20 mouse cellular contexts compared by ENCODE assay signal in the genomic region with DNA sequence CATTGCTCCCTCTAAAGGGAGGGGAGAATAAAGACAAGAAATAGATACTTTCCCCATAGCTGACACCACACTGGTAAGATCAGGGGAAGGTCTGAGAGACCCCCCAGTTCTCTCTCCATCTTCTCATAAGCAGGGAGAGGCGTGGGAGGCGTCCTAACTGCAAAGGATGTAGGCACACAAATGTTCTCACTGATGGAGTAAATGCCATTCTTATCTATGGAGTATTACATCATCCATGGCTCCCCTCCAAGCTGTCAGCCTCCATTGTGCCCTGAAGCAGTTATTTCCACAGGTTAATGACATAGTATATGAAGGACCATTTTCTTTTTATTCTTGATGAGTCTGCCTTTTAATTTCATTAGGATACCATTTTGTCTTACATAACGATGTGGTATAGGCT.
A peak's percentile ranks its signal among the peaks of the same experiment; 100 is the strongest.
DNase-seq lines count a peak whose midpoint lies in the region; ATAC-seq and TF ChIP-seq lines count a peak whose summit lies in the region.
"Had no signal": no experiment of that assay in that cellular context is flagged by ENCODE, and none has a peak within 500 bp of the region (broad histone marks: within the 10 kb centered on the region; RNA-seq: fewer than 3 reads in every experiment).

No protein-coding gene starts in this region.

- H3K9me3 ChIP-seq in heart, embryonic 10.5 days, result no peaks in the 10 kb centered on the region
- no peaks in the 10 kb centered on the region for H3K9me3 ChIP-seq in lung, embryonic 14.5 days (ENCODE audit: low read depth, low read length)
- H3K9me3 ChIP-seq: embryonic facial prominence, embryonic 12.5 days; limb, embryonic 13.5 days; neural tube, embryonic 12.5 days had no signal

- no peak overlapping the region for H3K27ac ChIP-seq in heart, embryonic 10.5 days
- peak overlapping the region; percentile 94 for H3K27ac ChIP-seq in lung, embryonic 14.5 days (ENCODE audit: low read depth)
- H3K27ac ChIP-seq: embryonic facial prominence, embryonic 12.5 days; gastrocnemius, adult 2 months; hindbrain, embryonic 10.5 days; kidney, postnatal 0 days; limb, embryonic 13.5 days; liver, embryonic 14.5 days; midbrain, embryonic 12.5 days; neural tube, embryonic 12.5 days had no signal

- WGBS in heart, embryonic 10.5 days, result 59% methylated on average over 3 of the region's 3 CpGs
- WGBS in lung, embryonic 14.5 days, result 39% methylated on average over 3 of the region's 3 CpGs
- WGBS in lung, adult 2 months, result 58% methylated on average over 3 of the region's 3 CpGs

- no peak overlapping the region for H3K4me2 ChIP-seq in lung, embryonic 14.5 days
- H3K4me2 ChIP-seq: embryonic facial prominence, embryonic 12.5 days; midbrain, embryonic 12.5 days; neural tube, embryonic 12.5 days had no signal

- TF ChIP-seq POLR2A in lung, adult 2 months (IDR thresholded peaks at IDR 0.05; ENCODE audit: borderline replicate concordance, extremely low read depth, low read depth, low read length), result no peak

- peak; percentile 21 for DNase-seq in adrenal gland, adult 2 months
- DNase-seq in adrenal gland, postnatal 14 days, result no peak
- DNase-seq in heart, embryonic 10.5 days (ENCODE audit: low spot score), result peak; percentile 75
- DNase-seq in heart, adult 9 months (ENCODE audit: low spot score in 2 of 2), result no peak
- peak; percentile 76 for DNase-seq in lung, embryonic 14.5 days
- no peak for DNase-seq in lung, adult 2 months
- peak; percentile 23 for DNase-seq in lung, postnatal 10 days
- no peak for DNase-seq in right cerebral cortex, adult 18-20 months
- DNase-seq: cerebellum, adult 2 months; gastrocnemius, adult 2 months; kidney, adult 18-20 months had no signal

- ATAC-seq in lung, embryonic 14.5 days (ENCODE audit: insufficient read depth), result peak; percentile 7; the same call in 1 of the 2 replicates
- ATAC-seq: activated CD4-positive, CD25-positive, alpha-beta regulatory T cell, adult 4 months; CD4-positive, CD25-positive, alpha-beta regulatory T cell, adult 4 months had no signal

- no peaks in the 10 kb centered on the region for H3K36me3 ChIP-seq in heart, embryonic 10.5 days
- no peaks in the 10 kb centered on the region for H3K36me3 ChIP-seq in lung, embryonic 14.5 days (ENCODE audit: insufficient read depth)
- H3K36me3 ChIP-seq: embryonic facial prominence, embryonic 12.5 days; hindbrain, embryonic 10.5 days; limb, embryonic 13.5 days; midbrain, embryonic 12.5 days; neural tube, embryonic 12.5 days had no signal

- H3K4me3 ChIP-seq in heart, embryonic 10.5 days, result no peak overlapping the region
- H3K4me3 ChIP-seq in lung, embryonic 14.5 days (ENCODE audit: low read depth, low read length), result no peak overlapping the region
- no peak overlapping the region for H3K4me3 ChIP-seq in lung, adult 2 months (replicated peaks; ENCODE audit: extremely low read depth, low read depth, low read length)
- H3K4me3 ChIP-seq: embryonic facial prominence, embryonic 12.5 days; gastrocnemius, adult 2 months; hindbrain, embryonic 10.5 days; limb, embryonic 13.5 days; midbrain, embryonic 12.5 days; neural tube, embryonic 12.5 days had no signal

- peaks cover 3% of the 10 kb centered on the region; the same call in 1 of the 2 replicates for H3K4me1 ChIP-seq in heart, embryonic 10.5 days
- peaks cover 23% of the 10 kb centered on the region for H3K4me1 ChIP-seq in lung, embryonic 14.5 days (ENCODE audit: insufficient read depth)
- H3K4me1 ChIP-seq in lung, adult 2 months (ENCODE audit: control insufficient read depth, insufficient read depth, low read length), result no peaks in the 10 kb centered on the region; the same call in 1 of the 2 replicates

- no peak for TF ChIP-seq CTCF in lung, embryonic 14.5 days (IDR thresholded peaks at IDR 0.05; ENCODE audit: low read depth)
- TF ChIP-seq CTCF in lung, adult 2 months (IDR thresholded peaks at IDR 0.05; ENCODE audit: insufficient read depth, low read length), result no peak

- H3K9ac ChIP-seq in lung, embryonic 14.5 days, result no peak overlapping the region
- H3K9ac ChIP-seq: embryonic facial prominence, embryonic 12.5 days; limb, embryonic 13.5 days; liver, embryonic 14.5 days; midbrain, embryonic 12.5 days; neural tube, embryonic 12.5 days had no signal

- H3K27me3 ChIP-seq in heart, embryonic 10.5 days (ENCODE audit: insufficient read depth, poor library complexity, severe bottlenecking), result no peaks in the 10 kb centered on the region
- H3K27me3 ChIP-seq in lung, embryonic 14.5 days (ENCODE audit: insufficient read depth, low read length), result no peaks in the 10 kb centered on the region
- H3K27me3 ChIP-seq: embryonic facial prominence, embryonic 12.5 days; midbrain, embryonic 12.5 days; neural tube, embryonic 12.5 days had no signal

Comparison
In these comparisons a context has a peak if more than half of its experiments do, and no peak if none do; other contexts are left out.
1. DNase-seq: peak in adrenal gland, adult 2 months (single experiment), heart, embryonic 10.5 days (single experiment), lung, embryonic 14.5 days (single experiment) and lung, postnatal 10 days (single experiment); none in adrenal gland, postnatal 14 days (single experiment), heart, adult 9 months (0 of 2), lung, adult 2 months (single experiment) and right cerebral cortex, adult 18-20 months (single experiment).